Mouse (Mus musculus) adrenal gland, postnatal 36 days (tissue): ENCODE measurements around the gene Gm3164. TPM values are rescaled to one million over a fixed set of nuclear protein-coding genes. Genes with fewer than 3 reads are reported as not detected.
"Not testable (repeated sequence)": the region's sequence is repeated elsewhere in the genome, so short reads cannot be mapped to it uniquely, and the experiment has no call there.

Experiments used
- DNase-seq, 2 experiments: peaks; one replicate each; pipeline ENCODE4 v3.0.0; 2021; ENCODE audit warnings: mixed read lengths in 1 of 2
- long read RNA-seq, 2 experiments: library from polyadenylated mRNA; stranded (forward); transcript quantifications; one replicate each; pipeline ENCODE4 v2.0.0; 2021; ENCODE audit warnings: borderline sequencing depth in 2 of 2
- total RNA-seq, 2 experiments: library from RNA; stranded (reverse); gene quantifications; 2 replicates each; pipeline ENCODE4 v1.2.3; 2021

The Gm3164 gene
- total RNA-seq = not detected
- long read RNA-seq, experiment 1 = 0 reads
- long read RNA-seq, experiment 2 = 0 reads

GRCm38 (mm10) chr14:4414965-4415835, at the start of gene Gm3164:
Gene Gm3164 (plus strand): TSS chr14:4415448.
- DNase-seq = peak; percentile 59

GRCm38 (mm10) chr14:4368991-4369390, 46.3 kb upstream of the Gm3164 start:
- not testable (repeated sequence) for DNase-seq

GRCm38 (mm10) chr14:4369691-4370090, 45.6 kb upstream of the Gm3164 start:
- DNase-seq = not testable (repeated sequence)

- not testable (repeated sequence) for DNase-seq
Measured at GRCm38 (mm10) chr14:4377871-4378270, 37.4 kb upstream of the Gm3164 start.

GRCm38 (mm10) chr14:4385606-4386005, 29.6 kb upstream of the Gm3164 start:
- DNase-seq = not testable (repeated sequence)

- not testable (repeated sequence) for DNase-seq
Measured at GRCm38 (mm10) chr14:4392841-4393530, 22.3 kb upstream of the Gm3164 start.

- DNase-seq = not testable (repeated sequence)
Measured at GRCm38 (mm10) chr14:4397226-4397625, 18.0 kb upstream of the Gm3164 start, which contains the start of gene Gm3159. Gene Gm3159 (plus strand): TSS chr14:4397526.

GRCm38 (mm10) chr14:4398624-4399023, 16.6 kb upstream of the Gm3164 start:
- DNase-seq = not testable (repeated sequence)

- DNase-seq = not testable (repeated sequence)
Measured at GRCm38 (mm10) chr14:4400115-4400789, 15.0 kb upstream of the Gm3164 start.

- not testable (repeated sequence) for DNase-seq
Measured at GRCm38 (mm10) chr14:4401245-4401644, 14.0 kb upstream of the Gm3164 start.

- DNase-seq = not testable (repeated sequence)
Measured at GRCm38 (mm10) chr14:4403840-4404239, 11.4 kb upstream of the Gm3164 start.

GRCm38 (mm10) chr14:4409939-4410338, 5.3 kb upstream of the Gm3164 start:
- DNase-seq = not testable (repeated sequence)

GRCm38 (mm10) chr14:4430692-4431091, 15.4 kb downstream of the Gm3164 start, which contains the start of gene Gm3173:
Gene Gm3173 (plus strand): TSS chr14:4430992.
- not testable (repeated sequence) for DNase-seq

GRCm38 (mm10) chr14:4481445-4481844, 66.2 kb downstream of the Gm3164 start, which contains the start of gene Gm3182:
Gene Gm3182 (plus strand): TSS chr14:4481745.
- DNase-seq = not testable (repeated sequence)

Other genes with a start within 250 kb of the Gm3164 start
- gene Gm2974, start 232.9 kb upstream of the Gm3164 start, total RNA-seq = not detected
- not detected for gene Gm3138, start 165.8 kb upstream of the Gm3164 start, total RNA-seq
- gene Gm3149, start 98.2 kb upstream of the Gm3164 start, total RNA-seq = not detected
- not detected for gene 2610042L04Rik, start 80.7 kb upstream of the Gm3164 start, total RNA-seq
- not detected for gene Gm3159, start 17.9 kb upstream of the Gm3164 start, total RNA-seq
- gene Gm3173, start 15.5 kb downstream of the Gm3164 start, total RNA-seq = not detected
- gene Gm3182, start 66.3 kb downstream of the Gm3164 start, total RNA-seq = not detected
- gene Gm3047, start 140.0 kb downstream of the Gm3164 start, total RNA-seq = not detected
- gene Gm8159, start 216.9 kb downstream of the Gm3164 start, total RNA-seq = under 1 TPM in 1 of 2 experiments, not detected in 1; 0.17 TPM
- gene Gm3239, start 248.7 kb downstream of the Gm3164 start, total RNA-seq = not detected